29 mouse cellular contexts compared by ENCODE assay signal in genomic region chr7:99147494-99147893, GRCm38 (mm10). TPM values are rescaled to one million over a fixed set of nuclear protein-coding genes. Genes with fewer than 3 reads are reported as not detected.
DNase-seq lines count a peak whose midpoint lies in the region; ATAC-seq and TF ChIP-seq lines count a peak whose summit lies in the region.
"Had no signal": no experiment of that assay in that cellular context is flagged by ENCODE, and none has a peak within 500 bp of the region (broad histone marks: within the 10 kb centered on the region; RNA-seq: fewer than 3 reads in every experiment).

No protein-coding gene starts in this region.

- no peak for DNase-seq in thymus, adult 2 months
- no peak for DNase-seq in thymus, postnatal 10 days (ENCODE audit: low spot score in 2 of 2)
- DNase-seq in frontal cortex, postnatal 36 days (ENCODE audit: low spot score in 2 of 2) = no peak
- DNase-seq in cerebellum, postnatal 25 days = no peak
- DNase-seq: adrenal gland, postnatal 14 days; cerebellum, adult 18-20 months; cerebellum, postnatal 10 days; forebrain, postnatal 0 days; gastrocnemius, postnatal 10 days; heart, postnatal 14 days; kidney, adult 2 months; layer of hippocampus, postnatal 36 days; left cerebral cortex, postnatal 4 days; liver, embryonic 13.5 days; lung, embryonic 14.5 days; lung, postnatal 14 days; right cerebral cortex, postnatal 25 days had no signal

- H3K9ac ChIP-seq in intestine, embryonic 16.5 days (ENCODE audit: low read depth, low read length) = 0 out of 2 replicates have a peak overlapping the region, but pooled peaks have one; percentile 1
- no peak overlapping the region for H3K9ac ChIP-seq in intestine, postnatal 0 days (ENCODE audit: low read depth, low read length)
- no peak overlapping the region for H3K9ac ChIP-seq in liver, embryonic 16.5 days (ENCODE audit: low read depth, low read length)
- H3K9ac ChIP-seq: forebrain, embryonic 12.5 days; forebrain, postnatal 0 days; hindbrain, embryonic 15.5 days; liver, embryonic 13.5 days; lung, embryonic 14.5 days; midbrain, embryonic 15.5 days; neural tube, embryonic 15.5 days; stomach, embryonic 15.5 days had no signal

- ATAC-seq in intestine, embryonic 16.5 days = no peak
- ATAC-seq in intestine, postnatal 0 days = no peak
- ATAC-seq in liver, embryonic 16.5 days (ENCODE audit: low read depth) = no peak
- ATAC-seq: forebrain, postnatal 0 days; inflammation-experienced regulatory T-cells, adult 6 months; midbrain, embryonic 15.5 days had no signal

- H3K4me3 ChIP-seq in intestine, embryonic 16.5 days (ENCODE audit: low read length) = no peak overlapping the region
- H3K4me3 ChIP-seq in intestine, postnatal 0 days (ENCODE audit: low read depth, low read length) = no peak overlapping the region
- H3K4me3 ChIP-seq in thymus, adult 2 months (ENCODE audit: control insufficient read depth, insufficient read depth, low read length) = no peak overlapping the region
- no peak overlapping the region for H3K4me3 ChIP-seq in liver, embryonic 16.5 days (ENCODE audit: low read depth, low read length)
- H3K4me3 ChIP-seq: erythroblast, embryonic 14.5 days; forebrain, embryonic 12.5 days; hindbrain, embryonic 10.5 days; hindbrain, embryonic 15.5 days; liver, embryonic 13.5 days; midbrain, embryonic 10.5 days; midbrain, embryonic 15.5 days; neural tube, embryonic 15.5 days; stomach, embryonic 15.5 days had no signal

- TF ChIP-seq CTCF in intestine, postnatal 0 days (IDR thresholded peaks at IDR 0.05; ENCODE audit: low read depth) = no peak
- no peak for TF ChIP-seq CTCF in thymus, adult 2 months (IDR thresholded peaks at IDR 0.05; ENCODE audit: borderline replicate concordance, control insufficient read depth, extremely low read depth, insufficient read depth, low read length, poor library complexity)

- no peak for TF ChIP-seq POLR2A in thymus, adult 2 months (IDR thresholded peaks at IDR 0.05; ENCODE audit: control insufficient read depth, extremely low read depth, insufficient read depth, low read length, poor library complexity)

- H3K36me3 ChIP-seq in intestine, embryonic 16.5 days (ENCODE audit: control insufficient read depth, insufficient read depth, low read length) = no peaks in the 10 kb centered on the region
- peaks cover 6% of the 10 kb centered on the region; the same call in 1 of the 2 replicates for H3K36me3 ChIP-seq in intestine, postnatal 0 days (ENCODE audit: control insufficient read depth, insufficient read depth)
- no peaks in the 10 kb centered on the region for H3K36me3 ChIP-seq in thymus, adult 2 months (ENCODE audit: control insufficient read depth, insufficient read depth, low read length)
- no peaks in the 10 kb centered on the region for H3K36me3 ChIP-seq in liver, embryonic 16.5 days (ENCODE audit: control insufficient read depth, insufficient read depth)
- H3K36me3 ChIP-seq: forebrain, embryonic 12.5 days; hindbrain, embryonic 10.5 days; hindbrain, embryonic 15.5 days; liver, embryonic 13.5 days; midbrain, embryonic 10.5 days; midbrain, embryonic 15.5 days; neural tube, embryonic 15.5 days; stomach, embryonic 15.5 days had no signal

- H3K9me3 ChIP-seq in intestine, embryonic 16.5 days (ENCODE audit: control insufficient read depth, low read length) = no peaks in the 10 kb centered on the region
- H3K9me3 ChIP-seq in intestine, postnatal 0 days (ENCODE audit: control insufficient read depth) = no peaks in the 10 kb centered on the region
- H3K9me3 ChIP-seq in liver, embryonic 16.5 days (replicated peaks; ENCODE audit: control insufficient read depth, low read length) = no peaks in the 10 kb centered on the region
- H3K9me3 ChIP-seq: forebrain, embryonic 12.5 days; hindbrain, embryonic 10.5 days; hindbrain, embryonic 15.5 days; liver, embryonic 13.5 days; midbrain, embryonic 10.5 days; midbrain, embryonic 15.5 days; neural tube, embryonic 15.5 days; stomach, embryonic 15.5 days had no signal

- no peaks in the 10 kb centered on the region for H3K27me3 ChIP-seq in intestine, embryonic 16.5 days (replicated peaks; ENCODE audit: control insufficient read depth, insufficient read depth, low read length)
- no peaks in the 10 kb centered on the region for H3K27me3 ChIP-seq in intestine, postnatal 0 days (replicated peaks; ENCODE audit: control insufficient read depth, insufficient read depth, low read length)
- H3K27me3 ChIP-seq in thymus, adult 2 months (ENCODE audit: control insufficient read depth, insufficient read depth, low read length) = no peaks in the 10 kb centered on the region
- H3K27me3 ChIP-seq in liver, embryonic 16.5 days (ENCODE audit: control insufficient read depth, insufficient read depth, low read depth, low read length) = no peaks in the 10 kb centered on the region
- H3K27me3 ChIP-seq: forebrain, embryonic 12.5 days; hindbrain, embryonic 15.5 days; midbrain, embryonic 15.5 days; neural tube, embryonic 15.5 days; stomach, embryonic 15.5 days had no signal

- no peaks in the 10 kb centered on the region; the same call in 1 of the 2 replicates for H3K4me1 ChIP-seq in intestine, embryonic 16.5 days (ENCODE audit: control insufficient read depth, insufficient read depth, low read length)
- H3K4me1 ChIP-seq in intestine, postnatal 0 days (replicated peaks; ENCODE audit: control insufficient read depth, insufficient read depth, low read length) = no peaks in the 10 kb centered on the region; the same call in 1 of the 2 replicates
- peaks cover 23% of the 10 kb centered on the region for H3K4me1 ChIP-seq in thymus, adult 2 months (replicated peaks; ENCODE audit: control insufficient read depth, insufficient read depth, low read length)
- peaks cover 12% of the 10 kb centered on the region for H3K4me1 ChIP-seq in liver, embryonic 16.5 days (ENCODE audit: control insufficient read depth, low read depth, low read length)
- H3K4me1 ChIP-seq: forebrain, embryonic 12.5 days; midbrain, embryonic 15.5 days had no signal

- no peak overlapping the region for H3K27ac ChIP-seq in intestine, embryonic 16.5 days (ENCODE audit: low read length)
- H3K27ac ChIP-seq in intestine, postnatal 0 days (ENCODE audit: low read depth, low read length) = no peak overlapping the region
- H3K27ac ChIP-seq in thymus, adult 2 months (ENCODE audit: control insufficient read depth, insufficient read depth, low read length) = peak overlapping the region; percentile 55; the same call in 1 of the 2 replicates
- 0 out of 2 replicates have a peak overlapping the region, but pooled peaks have one; percentile 4 for H3K27ac ChIP-seq in liver, embryonic 16.5 days (ENCODE audit: low read length)
- H3K27ac ChIP-seq: forebrain, embryonic 12.5 days; hindbrain, embryonic 10.5 days; hindbrain, embryonic 15.5 days; liver, embryonic 13.5 days; midbrain, embryonic 10.5 days; midbrain, embryonic 15.5 days; neural tube, embryonic 15.5 days; stomach, embryonic 15.5 days had no signal

- WGBS in intestine, embryonic 16.5 days = 83% methylated on average over 7 of the region's 7 CpGs
- 90% methylated on average over 7 of the region's 7 CpGs for WGBS in intestine, postnatal 0 days
- WGBS in thymus, adult 2 months = 80% methylated on average over 7 of the region's 7 CpGs
- 73% methylated on average over 7 of the region's 7 CpGs for WGBS in liver, embryonic 16.5 days (ENCODE audit: insufficient replicate concordance)

- H3K4me2 ChIP-seq in intestine, embryonic 16.5 days (ENCODE audit: low read depth, low read length) = no peak overlapping the region
- no peak overlapping the region for H3K4me2 ChIP-seq in intestine, postnatal 0 days (replicated peaks; ENCODE audit: low read depth)
- no peak overlapping the region for H3K4me2 ChIP-seq in liver, embryonic 16.5 days (ENCODE audit: low read depth, low read length)
- H3K4me2 ChIP-seq: forebrain, embryonic 12.5 days; hindbrain, embryonic 15.5 days; liver, embryonic 13.5 days; lung, embryonic 14.5 days; midbrain, embryonic 15.5 days; neural tube, embryonic 15.5 days; stomach, embryonic 15.5 days had no signal

RNA-seq across cellular contexts. Expression of gene Uvrag, which starts 6.6 kb away (rescaled TPM):
- 17.4 and 18.3 TPM in 2 replicates for polyA plus RNA-seq in intestine, embryonic 16.5 days (2015; fragmentation: Nextera tagmentation; extraction: Ambion mirVana)
- 12.0 and 17.4 TPM in 2 replicates for polyA plus RNA-seq in intestine, postnatal 0 days (2015; fragmentation: Nextera tagmentation; extraction: Ambion mirVana)
- polyA plus RNA-seq in thymus, adult 2 months (2012; rRNA removed) = 74.6 and 144 TPM in 2 replicates
- polyA plus RNA-seq in liver, embryonic 16.5 days (2015; fragmentation: Nextera tagmentation; extraction: Ambion mirVana) = 7.6 and 8.2 TPM in 2 replicates

RNA-seq across cellular contexts. Expression of gene Dgat2, which starts 35.0 kb away (rescaled TPM):
- 325 and 488 TPM in 2 replicates for polyA plus RNA-seq in intestine, embryonic 16.5 days (2015; fragmentation: Nextera tagmentation; extraction: Ambion mirVana)
- 1,614 and 1,691 TPM in 2 replicates for polyA plus RNA-seq in intestine, postnatal 0 days (2015; fragmentation: Nextera tagmentation; extraction: Ambion mirVana)
- 122 and 130 TPM in 2 replicates for polyA plus RNA-seq in thymus, adult 2 months (2012; rRNA removed)
- 168 and 194 TPM in 2 replicates for polyA plus RNA-seq in liver, embryonic 16.5 days (2015; fragmentation: Nextera tagmentation; extraction: Ambion mirVana)

Comparison
In these comparisons a context has a peak if more than half of its experiments do, and no peak if none do; other contexts are left out.
1. H3K27ac ChIP-seq: peak in thymus, adult 2 months (single experiment) and liver, embryonic 16.5 days (single experiment); none in intestine, embryonic 16.5 days (single experiment) and intestine, postnatal 0 days (single experiment).